Mouse (Mus musculus): ENCODE measurements at regions not wholly inside any gene's neighbourhood (a gene's known extent, or its start where the extent isn't known, plus 50 kb on each side); places are given as distances from the start of the nearest gene placed in this dataset.

DNA sequence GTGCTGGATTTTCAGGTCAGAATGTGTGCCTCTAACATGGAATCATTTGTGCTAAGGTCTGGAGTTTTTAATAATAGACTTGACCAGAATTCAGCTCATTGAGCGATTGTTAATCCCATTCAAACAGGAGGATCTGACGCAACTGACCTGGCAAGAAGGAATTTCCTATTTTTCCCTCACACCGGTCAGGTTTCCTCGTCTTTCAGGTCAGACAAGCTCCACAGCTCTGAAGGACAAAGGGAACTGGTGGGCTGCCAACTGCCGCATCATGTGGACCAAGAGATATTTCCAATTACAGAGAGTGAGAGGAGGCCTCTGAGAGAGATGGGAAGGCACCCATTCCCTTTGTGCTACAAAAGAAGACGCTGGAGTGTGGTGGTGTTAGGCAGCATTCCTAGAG lies 77.2 kb upstream of the Npas2 start:
- Histone ChIP-seq H3K27me3 (replicated peaks) (no peaks in the 10 kb centered on the region), H3K4me2 (ENCODE audit: insufficient read depth, low read depth, poor library complexity, severe bottlenecking) (no peak overlapping the region), H3K9me3 (replicated peaks; ENCODE audit: low read length) (no peaks in the 10 kb centered on the region), H3K4me1 (ENCODE audit: control insufficient read depth in 1 of 2, insufficient read depth in 2 of 2) (peaks cover 0 to 5% of the 10 kb centered on the region in 2 experiments; a peak in 2 of 4 replicates), H3K9ac (ENCODE audit: insufficient read depth, low read depth) (no peak overlapping the region), H3K79me2 (replicated peaks; ENCODE audit: control insufficient read depth, extremely low read depth, insufficient read depth, poor library complexity, severe bottlenecking) (no peaks in the 10 kb centered on the region), H3K36me3 (replicated peaks in 1 of 2; ENCODE audit: control insufficient read depth in 1 of 2, insufficient read depth in 1 of 2, low read length in 1 of 2) (no peaks in the 10 kb centered on the region), H3K4me3 (replicated peaks in 1 of 3; ENCODE audit: low read depth in 2 of 3, low read length in 2 of 3, poor library complexity in 1 of 3) (no peak overlapping the region), H3K27ac (ENCODE audit: insufficient read depth, low read depth) (no peak overlapping the region)
- in situ Hi-C loops (cut with MboI; ENCODE audit: low pct_ligation_motif_present, low pct_unique_long_range_greater_than_20kb, low sequenced_read_pairs) (no loop called here), dilution Hi-C loops (cut with MboI; ENCODE audit: extremely low pct_ligation_motif_present, extremely low pct_unique_long_range_greater_than_20kb, low sequenced_read_pairs) (no loop called here)
- TF ChIP-seq BHLHE40 (IDR thresholded peaks at IDR 0.05; ENCODE audit: low read depth, low read length) (no peak), POLR2AphosphoS2 (IDR thresholded peaks at IDR 0.05; ENCODE audit: low read depth, low read length) (no peak), ZKSCAN1 (IDR thresholded peaks at IDR 0.05; ENCODE audit: borderline replicate concordance, low read depth, low read length) (no peak), MXI1 (IDR thresholded peaks at IDR 0.05; ENCODE audit: low read depth, low read length) (no peak), GABPA (IDR thresholded peaks at IDR 0.05; ENCODE audit: insufficient replicate concordance, low read depth, low read length) (no peak), CHD2 (IDR thresholded peaks at IDR 0.05; ENCODE audit: low read length) (no peak), ZC3H11A (IDR thresholded peaks at IDR 0.05; ENCODE audit: low read depth, low read length) (no peak), EP300 (IDR thresholded peaks at IDR 0.05; ENCODE audit: low read length) (no peak), SMC3 (IDR thresholded peaks at IDR 0.05; ENCODE audit: low read depth, low read length) (no peak), ZMIZ1 (IDR thresholded peaks at IDR 0.05; ENCODE audit: low read depth, low read length) (no peak), NRF1 (IDR thresholded peaks at IDR 0.05; ENCODE audit: low read depth, low read length) (no peak), ETS1 (conservative IDR thresholded peaks at IDR 0.05; ENCODE audit: low read depth, low read length) (no peak), NELFE (IDR thresholded peaks at IDR 0.05; ENCODE audit: low read depth, low read length) (no peak), MAFK (IDR thresholded peaks at IDR 0.05; ENCODE audit: insufficient replicate concordance, low read length) (no peak), CTCF (conservative IDR thresholded peaks at IDR 0.05 in 1 of 2, IDR thresholded peaks at IDR 0.05 in 1 of 2; ENCODE audit: low read depth in 2 of 2, low read length in 2 of 2) (no peak), MAZ (IDR thresholded peaks at IDR 0.05; ENCODE audit: low read depth, low read length) (no peak)
- DNase-seq (ENCODE audit: extremely low read depth): no peak

DNA sequence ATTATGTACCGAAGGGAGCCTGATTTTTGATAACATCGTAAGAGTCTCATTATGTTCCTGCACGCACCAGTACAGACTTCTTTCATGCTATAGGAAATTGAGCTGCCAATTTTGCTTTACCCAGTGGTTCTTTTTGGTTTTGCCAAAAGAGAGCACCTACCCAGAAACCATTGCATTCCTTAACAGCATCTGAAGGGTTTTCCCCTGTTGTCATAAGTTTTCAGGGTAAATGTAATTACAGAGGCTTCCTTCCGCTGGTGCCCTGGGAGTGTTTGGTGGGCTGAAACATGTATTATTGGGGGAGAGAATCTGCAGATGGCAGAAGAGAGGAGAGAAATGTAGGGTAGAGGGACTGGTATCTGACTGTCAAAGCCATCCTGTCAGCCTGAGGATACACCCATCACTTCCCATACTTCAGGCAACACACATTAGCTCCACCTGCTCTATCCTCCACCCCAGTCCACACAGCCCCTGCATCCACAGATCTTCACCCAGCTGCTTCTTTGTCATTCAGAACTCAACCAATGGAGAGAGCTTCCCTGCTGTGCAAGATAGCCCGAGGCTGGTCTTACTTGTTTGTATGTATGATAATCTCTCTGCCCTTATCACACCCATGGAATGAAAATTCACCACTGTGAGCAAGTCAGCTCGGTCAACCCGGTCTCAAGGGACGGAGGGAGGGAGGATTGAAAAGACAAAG lies 71.1 kb upstream of the Npas2 start:
- in situ Hi-C loops (cut with MboI; ENCODE audit: low pct_ligation_motif_present, low pct_unique_long_range_greater_than_20kb, low sequenced_read_pairs) (no loop called here), dilution Hi-C loops (cut with MboI; ENCODE audit: extremely low pct_ligation_motif_present, extremely low pct_unique_long_range_greater_than_20kb, low sequenced_read_pairs) (no loop called here)
- TF ChIP-seq HCFC1 (IDR thresholded peaks at IDR 0.05; ENCODE audit: low read depth, low read length) (no peak), POLR2A (IDR thresholded peaks at IDR 0.05; ENCODE audit: low read depth, low read length) (no peak), EP300 (IDR thresholded peaks at IDR 0.05; ENCODE audit: low read length) (no peak), SIN3A (IDR thresholded peaks at IDR 0.05; ENCODE audit: low read length) (no peak), ZNF384 (IDR thresholded peaks at IDR 0.05; ENCODE audit: low read depth, low read length) (no peak)
- Histone ChIP-seq H3K4me1 (ENCODE audit: control insufficient read depth in 1 of 2, insufficient read depth in 2 of 2) (no peaks in the 10 kb centered on the region; a peak in 1 of 4 replicates), H3K27me3 (replicated peaks) (no peaks in the 10 kb centered on the region), H3K4me3 (replicated peaks in 1 of 3; ENCODE audit: low read depth in 2 of 3, low read length in 2 of 3, poor library complexity in 1 of 3) (no peak overlapping the region), H3K27ac (ENCODE audit: insufficient read depth, low read depth) (no peak overlapping the region), H3K4me2 (ENCODE audit: insufficient read depth, low read depth, poor library complexity, severe bottlenecking) (no peak overlapping the region), H3K9me3 (replicated peaks; ENCODE audit: low read length) (peaks cover 10% of the 10 kb centered on the region), H3K36me3 (replicated peaks in 1 of 2; ENCODE audit: control insufficient read depth in 1 of 2, insufficient read depth in 1 of 2, low read length in 1 of 2) (no peaks in the 10 kb centered on the region), H3K79me2 (replicated peaks; ENCODE audit: control insufficient read depth, extremely low read depth, insufficient read depth, poor library complexity, severe bottlenecking) (no peaks in the 10 kb centered on the region), H3K9ac (ENCODE audit: insufficient read depth, low read depth) (no peak overlapping the region)
- no peak for DNase-seq (ENCODE audit: extremely low read depth)
